Mouse (Mus musculus) ES-E14 (cell line): Measurements from ENCODE around the gene Slc35e3.

Experiments used
- CHD2 ChIP-seq: IDR thresholded peaks from 2 replicates; pipeline ENCODE4 v1.6.1; 2014; ENCODE audit warnings: mild to moderate bottlenecking, low read depth, low read length, inconsistent platforms
- HCFC1 ChIP-seq: IDR thresholded peaks from 2 replicates; pipeline ENCODE4 v1.6.1; 2012; ENCODE audit warnings: low read length, inconsistent platforms, borderline replicate concordance; ENCODE audit not compliant: insufficient read depth
- MAFK ChIP-seq: IDR thresholded peaks from 2 replicates; pipeline ENCODE4 v1.6.1; 2014; ENCODE audit warnings: mild to moderate bottlenecking, low read depth, low read length, inconsistent platforms; ENCODE audit not compliant: insufficient read depth
- ZC3H11A ChIP-seq: IDR thresholded peaks from 2 replicates; pipeline ENCODE4 v1.6.1; 2012; ENCODE audit warnings: low read depth, mild to moderate bottlenecking, inconsistent platforms, low read length, borderline replicate concordance
- ZNF384 ChIP-seq: IDR thresholded peaks from 2 replicates; pipeline ENCODE4 v1.6.1; 2012; ENCODE audit warnings: low read depth, low read length, inconsistent platforms

GRCm38 (mm10) chr10:117769541-117770285 is 23.5 kb upstream of the Slc35e3 start:
- TF ChIP-seq CHD2 = no peak
- TF ChIP-seq HCFC1 = no peak
- no peak for TF ChIP-seq ZC3H11A
- TF ChIP-seq MAFK = no peak
- TF ChIP-seq ZNF384 = no peak
